Mouse (Mus musculus) MEL (cell line): ENCODE results near the gene Il17rb. TPM values are rescaled to one million over a fixed set of nuclear protein-coding genes. Genes with fewer than 3 reads are reported as not detected.

Source experiments
- DNase-seq: peaks from one replicate; pipeline ENCODE4 v3.0.0; 2011; ENCODE audit warnings: low read depth, low spot score
- H3K27ac ChIP-seq: 2 replicates; pipeline ENCODE4 v1.5.1; 2012; ENCODE audit warnings: low read depth, mild to moderate bottlenecking, control low read depth, low read length, moderate library complexity; ENCODE audit not compliant: control insufficient read depth
- H3K27me3 ChIP-seq, 2 experiments: fragments of 150-350 bp in 1 of 2; sonication (generic) in 1 of 2; 2 replicates each; pipeline ENCODE4 v1.6.1; 2012; ENCODE audit warnings: low read length in 2 of 2, mild to moderate bottlenecking in 2 of 2, improper control_type of control experiment in 1 of 2, moderate library complexity in 1 of 2; ENCODE audit not compliant: insufficient read depth in 2 of 2, control insufficient read depth in 1 of 2
- H3K36me3 ChIP-seq, 2 experiments: 2 replicates each; pipeline ENCODE4 v1.6.1; 2012 to 2014; ENCODE audit warnings: low read length in 2 of 2, improper control_type of control experiment in 1 of 2, inconsistent platforms in 1 of 2, mild to moderate bottlenecking in 1 of 2; ENCODE audit not compliant: insufficient read depth in 2 of 2, control insufficient read depth in 1 of 2
- H3K4me1 ChIP-seq, 2 experiments: fragments of 150-350 bp in 1 of 2; sonication (generic) in 1 of 2; 2 replicates each; pipeline ENCODE4 v1.6.1; 2012; ENCODE audit warnings: low read length in 2 of 2, improper control_type of control experiment in 1 of 2, mild to moderate bottlenecking in 1 of 2; ENCODE audit not compliant: insufficient read depth in 2 of 2, control insufficient read depth in 1 of 2
- H3K4me3 ChIP-seq, 2 experiments: fragments of 150-350 bp in 1 of 2; sonication (generic) in 1 of 2; 2 replicates each; pipeline ENCODE4 v1.5.1; 2012; ENCODE audit warnings: low read depth in 2 of 2, low read length in 2 of 2, mild to moderate bottlenecking in 2 of 2, moderate library complexity in 2 of 2, control low read depth in 1 of 2, improper control_type of control experiment in 1 of 2; ENCODE audit not compliant: control insufficient read depth in 1 of 2, insufficient read depth in 1 of 2
- H3K79me2 ChIP-seq: 2 replicates; pipeline ENCODE4 v1.6.1; 2012; ENCODE audit warnings: mild to moderate bottlenecking, low read length, moderate library complexity; ENCODE audit not compliant: control insufficient read depth, poor library complexity, insufficient read depth
- H3K9ac ChIP-seq: 2 replicates; pipeline ENCODE4 v1.6.1; 2012; ENCODE audit warnings: low read depth, mild to moderate bottlenecking, control low read depth, low read length, moderate library complexity; ENCODE audit not compliant: control insufficient read depth, poor library complexity, severe bottlenecking
- H3K9me3 ChIP-seq: fragments of 150-350 bp; sonication (generic); replicated peaks from 2 replicates; pipeline ENCODE4 v1.6.1; 2012; ENCODE audit warnings: mild to moderate bottlenecking, low read length, improper control_type of control experiment, moderate library complexity; ENCODE audit not compliant: insufficient read depth
- CHD1 ChIP-seq: IDR thresholded peaks from 2 replicates; pipeline ENCODE4 v1.6.1; 2012; ENCODE audit warnings: low read depth, mild to moderate bottlenecking, inconsistent platforms, low read length, improper control_type of control experiment
- CHD2 ChIP-seq: IDR thresholded peaks from 2 replicates; pipeline ENCODE4 v1.6.1; 2011; ENCODE audit warnings: low read length, improper control_type of control experiment
- ELF1 ChIP-seq: IDR thresholded peaks from 2 replicates; pipeline ENCODE4 v1.6.1; 2014; ENCODE audit warnings: low read depth, mild to moderate bottlenecking, inconsistent platforms, low read length, improper control_type of control experiment, moderate library complexity
- ETS1 ChIP-seq: IDR thresholded peaks from 2 replicates; pipeline ENCODE4 v1.6.1; 2012; ENCODE audit warnings: low read depth, mild to moderate bottlenecking, inconsistent platforms, low read length, improper control_type of control experiment, moderate library complexity
- JUND ChIP-seq: IDR thresholded peaks from 2 replicates; pipeline ENCODE4 v1.6.1; 2011; ENCODE audit warnings: low read depth, mild to moderate bottlenecking, improper control_type of control experiment, low read length
- KAT2A ChIP-seq: conservative IDR thresholded peaks from 2 replicates; pipeline ENCODE4 v1.6.1; 2012; ENCODE audit warnings: low read depth, low read length, improper control_type of control experiment, inconsistent platforms
- MAFK ChIP-seq: IDR thresholded peaks from 2 replicates; pipeline ENCODE4 v1.6.1; 2011; ENCODE audit warnings: low read depth, mild to moderate bottlenecking, low read length, improper control_type of control experiment, borderline replicate concordance
- MAX ChIP-seq: IDR thresholded peaks from 2 replicates; pipeline ENCODE4 v1.6.1; 2011; ENCODE audit warnings: low read length, improper control_type of control experiment
- MYB ChIP-seq: IDR thresholded peaks from 2 replicates; pipeline ENCODE4 v1.6.1; 2011; ENCODE audit warnings: mild to moderate bottlenecking, low read depth, low read length, improper control_type of control experiment
- NELFE ChIP-seq: IDR thresholded peaks from 2 replicates; pipeline ENCODE4 v1.6.1; 2011; ENCODE audit warnings: low read depth, low read length, improper control_type of control experiment
- POLR2AphosphoS2 ChIP-seq: IDR thresholded peaks from 2 replicates; pipeline ENCODE4 v1.6.1; 2011; ENCODE audit warnings: low read length, improper control_type of control experiment
- POLR2AphosphoS5 ChIP-seq: IDR thresholded peaks from 2 replicates; pipeline ENCODE4 v1.6.1; 2012; ENCODE audit warnings: low read depth, borderline replicate concordance, mild to moderate bottlenecking, inconsistent platforms, low read length, moderate library complexity, mixed read lengths
- SIN3A ChIP-seq: IDR thresholded peaks from 2 replicates; pipeline ENCODE4 v1.6.1; 2012; ENCODE audit warnings: low read length, improper control_type of control experiment, inconsistent platforms
- TAL1 ChIP-seq: IDR thresholded peaks from 2 replicates; pipeline ENCODE4 v1.6.1; 2012; ENCODE audit warnings: mild to moderate bottlenecking, inconsistent platforms, low read length, moderate library complexity, mixed read lengths
- UBTF ChIP-seq: IDR thresholded peaks from 2 replicates; pipeline ENCODE4 v1.6.1; 2012; ENCODE audit warnings: low read depth, mild to moderate bottlenecking, inconsistent platforms, low read length, improper control_type of control experiment, moderate library complexity, borderline replicate concordance; ENCODE audit not compliant: insufficient read depth
- ZKSCAN1 ChIP-seq: IDR thresholded peaks from 2 replicates; pipeline ENCODE4 v1.6.1; 2012; ENCODE audit warnings: low read depth, mild to moderate bottlenecking, inconsistent platforms, low read length, improper control_type of control experiment, moderate library complexity
- ZMIZ1 ChIP-seq: IDR thresholded peaks from 2 replicates; pipeline ENCODE4 v1.6.1; 2012; ENCODE audit warnings: low read depth, mild to moderate bottlenecking, inconsistent platforms, low read length, improper control_type of control experiment, moderate library complexity
- ZNF384 ChIP-seq: IDR thresholded peaks from 2 replicates; pipeline ENCODE4 v1.6.1; 2012; ENCODE audit warnings: low read depth, mild to moderate bottlenecking, inconsistent platforms, low read length, improper control_type of control experiment
- polyA plus RNA-seq, 2 experiments: library from polyadenylated mRNA; stranded (reverse) in 1 of 2; unstranded in 1 of 2; fragments of >175 nt in 1 of 2; fragments of >200 nt in 1 of 2; gene quantifications; 2 replicates each; pipeline versions ENCODE4 v1.2.1 to v1.2.4; 2012; ENCODE audit warnings: low replicate concordance in 2 of 2, low read depth in 1 of 2; ENCODE audit not compliant: insufficient read length in 2 of 2, insufficient read depth in 1 of 2, missing spikeins in 1 of 2
- total RNA-seq: library from RNA; depleted of rRNA; stranded (reverse); fragments of 300-350 nt; gene quantifications from 2 replicates; pipeline ENCODE4 v1.2.3, GENCODE M21; 2012

Il17rb gene
- total and polyA plus RNA-seq, 3 experiments: 0.08 to 0.13 TPM; not detected in 1

DNA sequence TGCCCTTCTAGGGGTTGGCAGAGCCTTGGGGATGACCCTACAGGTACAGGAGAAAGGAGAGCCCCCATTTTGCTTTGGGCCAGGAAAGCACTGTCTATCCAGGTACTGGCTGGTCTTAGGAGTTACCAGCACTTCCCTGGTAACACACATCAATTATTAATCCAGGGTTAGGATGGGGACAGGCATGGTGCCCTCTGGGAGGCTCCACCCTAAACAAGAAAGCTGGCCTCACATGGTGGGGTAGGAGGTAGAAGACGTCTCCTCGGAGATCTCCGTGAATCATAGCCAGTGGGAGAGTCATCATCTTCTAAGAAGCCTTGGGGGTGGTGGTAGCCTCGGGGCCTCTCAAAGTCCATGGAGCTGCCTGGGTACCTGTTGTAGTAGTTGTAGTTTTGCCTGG lies 38.3 kb upstream of the Il17rb start:
- Histone ChIP-seq H3K4me3 (no peak overlapping the region), H3K9ac (no peak overlapping the region), H3K27me3 (no peaks in the 10 kb centered on the region), H3K36me3 (no peaks in the 10 kb centered on the region), H3K9me3 (no peaks in the 10 kb centered on the region), H3K4me1 (peaks cover 0 to 2% of the 10 kb centered on the region in 2 experiments; a peak in 1 of 4 replicates), H3K79me2 (no peaks in the 10 kb centered on the region), H3K27ac (no peak overlapping the region)
- DNase-seq: no peak
- no peak for TF ChIP-seq JUND
- TF ChIP-seq ETS1: no peak

DNA sequence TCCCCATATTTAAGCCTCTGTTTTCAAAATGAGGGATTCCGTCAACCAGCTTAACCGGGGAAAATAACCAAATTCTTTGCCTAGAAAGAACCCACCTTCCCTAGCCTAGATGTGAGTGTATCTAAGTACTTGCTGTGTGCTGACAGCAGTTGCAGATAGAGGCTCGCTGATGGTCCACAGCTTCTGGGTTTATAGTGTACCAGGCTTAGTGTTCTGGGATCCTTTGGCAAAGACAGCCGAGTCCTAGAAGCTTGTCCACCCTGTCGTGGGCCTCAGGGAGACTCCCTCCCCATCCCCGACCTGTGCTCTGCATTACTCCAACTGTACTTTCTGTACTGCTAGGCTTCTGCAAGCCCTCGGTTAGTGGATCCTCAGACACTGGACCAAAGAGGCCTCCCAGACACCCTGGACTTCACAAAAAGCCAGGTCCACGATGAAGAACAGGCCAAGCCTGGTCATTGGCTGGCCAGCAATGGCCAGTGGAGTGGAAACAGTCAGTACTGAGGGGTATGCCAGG lies 37.1 kb upstream of the Il17rb start:
- H3K4me1 ChIP-seq: peaks cover 0 to 2% of the 10 kb centered on the region in 2 experiments; a peak in 1 of 4 replicates
- H3K4me3 ChIP-seq: no peak overlapping the region
- no peaks in the 10 kb centered on the region for H3K79me2 ChIP-seq
- no peaks in the 10 kb centered on the region for H3K27me3 ChIP-seq
- DNase-seq: no peak
- no peaks in the 10 kb centered on the region for H3K9me3 ChIP-seq
- no peaks in the 10 kb centered on the region for H3K36me3 ChIP-seq
- TF ChIP-seq MYB (no peak), MAFK (no peak), TAL1 (no peak), CHD2 (no peak), MAX (no peak), ETS1 (no peak), ZKSCAN1 (no peak), ZNF384 (no peak), UBTF (no peak), ZMIZ1 (no peak), POLR2AphosphoS2 (no peak), CHD1 (no peak), KAT2A (no peak), POLR2AphosphoS5 (no peak), NELFE (no peak), ELF1 (no peak), SIN3A (no peak)
- no peak overlapping the region for H3K9ac ChIP-seq
- no peak overlapping the region for H3K27ac ChIP-seq
